Mouse (Mus musculus): ENCODE results near the gene Eri3.

The Eri3 gene

GRCm38 (mm10) chr4:117664411-117665137 is 114.4 kb downstream of the Eri3 start:
- no peak for DNase-seq

GRCm38 (mm10) chr4:117665531-117665930 is 115.4 kb downstream of the Eri3 start:
- no peak for DNase-seq

GRCm38 (mm10) chr4:117666054-117666453 is 115.9 kb downstream of the Eri3 start:
- no peak for DNase-seq

GRCm38 (mm10) chr4:117669874-117670273 is 119.7 kb downstream of the Eri3 start:
- no peak for DNase-seq

- DNase-seq: no peak
These were observed 121.9 kb downstream of the Eri3 start for GRCm38 (mm10) chr4:117672042-117672441.

- no peak for DNase-seq
These were observed 123.7 kb downstream of the Eri3 start for GRCm38 (mm10) chr4:117673901-117674300.

- peak; percentile 76 to 77 for DNase-seq
These were observed 126.7 kb downstream of the Eri3 start for GRCm38 (mm10) chr4:117676903-117677302.

GRCm38 (mm10) chr4:117680963-117681362 is 130.8 kb downstream of the Eri3 start:
- no peak for DNase-seq

- peak; percentile 85 to 87 for DNase-seq
These were observed 131.8 kb downstream of the Eri3 start, which contains the start of gene Dmap1 for GRCm38 (mm10) chr4:117681931-117682461. Dmap1 (minus strand) TSS chr4:117682273.

GRCm38 (mm10) chr4:117682463-117682862 is 132.3 kb downstream of the Eri3 start:
- no peak for DNase-seq

- no peak for DNase-seq
These were observed 133.0 kb downstream of the Eri3 start for GRCm38 (mm10) chr4:117683048-117683768.

- no peak for DNase-seq
These were observed 136.2 kb downstream of the Eri3 start for GRCm38 (mm10) chr4:117686354-117686753.

- peak; percentile 41 to 49 for DNase-seq
These were observed 155.2 kb downstream of the Eri3 start for GRCm38 (mm10) chr4:117705361-117705760.

- no peak for DNase-seq
These were observed 158.8 kb downstream of the Eri3 start for GRCm38 (mm10) chr4:117708780-117709550.

- DNase-seq: no peak
These were observed 162.1 kb downstream of the Eri3 start for GRCm38 (mm10) chr4:117712314-117712713.

- DNase-seq: no peak
These were observed 163.3 kb downstream of the Eri3 start for GRCm38 (mm10) chr4:117713303-117714098.
